Mouse (Mus musculus) liver, embryonic 13.5 days (tissue): ENCODE measurements around the gene Gm17783. TPM values are rescaled to one million over a fixed set of nuclear protein-coding genes. Genes with fewer than 3 reads are reported as not detected.
"Not testable (repeated sequence)": the region's sequence is repeated elsewhere in the genome, so short reads cannot be mapped to it uniquely, and the experiment has no call there.

Source experiments
- ATAC-seq: fragments of 200-750 bp; cut with Nextera tagmentation; 2 replicates; pipeline ENCODE4 v1.8.0; 2017; ENCODE audit warnings: low read depth, mild to moderate bottlenecking, moderate number of reproducible peaks, moderate library complexity
- DNase-seq: peaks from one replicate; pipeline ENCODE4 v3.0.0; 2022
- H3K27ac ChIP-seq: fragments of 300-500 bp; sonication (generic); 2 replicates; pipeline ENCODE4 v1.5.1; 2015; ENCODE audit warnings: moderate library complexity, mild to moderate bottlenecking, inconsistent platforms
- H3K27me3 ChIP-seq: fragments of 300-500 bp; sonication (generic); 2 replicates; pipeline ENCODE4 v1.6.1; 2015; ENCODE audit warnings: mild to moderate bottlenecking, inconsistent platforms
- H3K36me3 ChIP-seq: fragments of 300-500 bp; sonication (generic); 2 replicates; pipeline ENCODE4 v1.6.1; 2015; ENCODE audit warnings: mild to moderate bottlenecking, inconsistent platforms
- H3K4me1 ChIP-seq: fragments of 300-500 bp; sonication (generic); replicated peaks from 2 replicates; pipeline ENCODE4 v1.6.1; 2015; ENCODE audit warnings: inconsistent platforms
- H3K4me2 ChIP-seq: fragments of 300-500 bp; sonication (generic); 2 replicates; pipeline ENCODE4 v1.6.1; 2015; ENCODE audit warnings: inconsistent platforms, mild to moderate bottlenecking, moderate library complexity
- H3K4me3 ChIP-seq: fragments of 300-500 bp; sonication (generic); replicated peaks from 2 replicates; pipeline ENCODE4 v1.5.1; 2015; ENCODE audit warnings: mild to moderate bottlenecking, inconsistent platforms
- H3K9ac ChIP-seq: fragments of 300-500 bp; sonication (generic); 2 replicates; pipeline ENCODE4 v1.6.1; 2015; ENCODE audit warnings: mild to moderate bottlenecking, inconsistent platforms
- H3K9me3 ChIP-seq: fragments of 300-500 bp; sonication (generic); replicated peaks from 2 replicates; pipeline ENCODE4 v1.6.1; 2016; ENCODE audit warnings: inconsistent platforms
- WGBS: fragments of 180-500 bp; shearing (Covaris S2); methylation state at CpG from one replicate; pipeline ENCODE4 v1.1.7; 2015; ENCODE audit not compliant: insufficient replicate concordance; 5-methylcytosine and 5-hydroxymethylcytosine counted together
- polyA plus RNA-seq: library from polyadenylated mRNA; unstranded; fragments of >200 nt; fragmentation: Nextera tagmentation; extraction: Ambion mirVana; gene quantifications from 2 replicates; pipeline ENCODE4 v1.2.1, GENCODE M21; 2015

Gm17783 gene
- polyA plus RNA-seq, 1 experiment from 2014 or later, result not detected

DNA sequence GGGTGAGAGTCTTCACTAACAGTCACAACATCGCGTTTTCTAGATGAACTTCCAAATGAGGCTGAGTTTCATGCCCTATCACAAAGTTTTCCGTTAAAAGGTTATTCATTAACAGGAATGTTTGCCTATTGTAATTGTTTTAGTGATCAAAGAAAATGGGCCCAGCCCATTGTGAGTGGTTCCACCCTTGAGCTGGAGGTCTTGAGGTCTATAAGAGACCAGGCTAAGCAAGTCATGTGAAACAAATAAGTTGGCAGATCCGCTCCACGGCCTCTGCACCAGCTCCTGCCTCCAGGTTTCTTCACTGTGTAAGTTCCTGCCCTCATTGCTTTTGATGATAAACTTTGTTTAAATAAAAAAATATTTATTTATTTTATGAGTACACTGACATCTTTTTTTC lies 38.9 kb downstream of the Gm17783 start, which contains the start of gene Gm609:
Gene Gm609 (minus strand): TSS at position 43 of the 400 bp plus-strand sequence.
- H3K4me2 ChIP-seq, result no peak within 1 kb of the TSS
- H3K4me1 ChIP-seq, result no peaks in the 10 kb centered on the region
- H3K36me3 ChIP-seq, result no peaks in the 10 kb centered on the region
- ATAC-seq (no peak), DNase-seq (no peak)
- no peaks in the 10 kb centered on the region for H3K27me3 ChIP-seq
- WGBS, result 73% methylated on average over 5 of the region's 5 CpGs
- no peak within 1 kb of the TSS for H3K4me3 ChIP-seq
- no peak within 1 kb of the TSS for H3K27ac ChIP-seq
- H3K9ac ChIP-seq, result no peak within 1 kb of the TSS
- H3K9me3 ChIP-seq, result no peaks in the 10 kb centered on the region

- no peaks in the 10 kb centered on the region for H3K27me3 ChIP-seq
- H3K27ac ChIP-seq, result no peak overlapping the region
- H3K9me3 ChIP-seq, result no peaks in the 10 kb centered on the region
- no peak overlapping the region for H3K4me2 ChIP-seq
- no peaks in the 10 kb centered on the region for H3K36me3 ChIP-seq
- no peaks in the 10 kb centered on the region for H3K4me1 ChIP-seq
- ATAC-seq (no peak), DNase-seq (no peak)
- H3K9ac ChIP-seq, result no peak overlapping the region
- H3K4me3 ChIP-seq, result no peak overlapping the region
Observed at GRCm38 (mm10) chr16:45476991-45477390, 54.9 kb downstream of the Gm17783 start.

DNA sequence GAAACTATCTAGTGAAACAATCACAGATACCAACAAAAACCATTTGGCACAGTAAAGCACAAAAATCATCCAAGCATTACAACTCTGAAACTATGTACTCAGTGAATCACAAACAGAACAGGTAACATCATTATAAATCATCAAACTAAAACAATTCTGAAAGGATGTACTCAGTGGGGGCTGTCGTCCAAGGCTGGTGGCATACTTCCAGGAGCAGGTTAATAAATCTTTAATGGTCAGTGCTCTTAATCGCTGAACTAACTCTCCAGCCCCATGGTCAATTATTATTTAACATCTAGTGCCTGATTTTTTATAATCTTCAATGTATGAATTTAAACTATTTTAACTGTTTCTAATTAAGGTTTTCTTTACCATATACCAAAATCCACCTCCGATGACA lies 60.0 kb downstream of the Gm17783 start:
- H3K4me1 ChIP-seq, H3K36me3 ChIP-seq, H3K4me2 ChIP-seq, ATAC-seq, H3K4me3 ChIP-seq, H3K9me3 ChIP-seq, H3K27me3 ChIP-seq, H3K9ac ChIP-seq, DNase-seq, H3K27ac ChIP-seq: not testable (repeated sequence)
- 65% methylated on average over 3 of the region's 3 CpGs for WGBS

Other genes starting within 250 kb of the Gm17783 start
- gene Cd200, start 123.0 kb downstream of the Gm17783 start, polyA plus RNA-seq, result 0.84 and 1.4 TPM in 2 replicates
- not detected in 2 replicates for gene Gm609, start 39.1 kb downstream of the Gm17783 start, polyA plus RNA-seq
- not detected in 2 replicates for gene Slc9c1, start 3.3 kb upstream of the Gm17783 start, polyA plus RNA-seq
- gene Gcsam, start 78.3 kb upstream of the Gm17783 start, polyA plus RNA-seq, result 2.5 and 2.6 TPM in 2 replicates
- 0.24 and 0.36 TPM in 2 replicates for gene BC016579, start 122.0 kb upstream of the Gm17783 start, polyA plus RNA-seq
- gene Tmprss7, start 161.6 kb upstream of the Gm17783 start, polyA plus RNA-seq, result 0.16 and 0.23 TPM in 2 replicates
- 0.48 and 0.89 TPM in 2 replicates for gene Tagln3, start 192.6 kb upstream of the Gm17783 start, polyA plus RNA-seq
- gene Abhd10, start 210.9 kb upstream of the Gm17783 start, polyA plus RNA-seq, result 20.4 and 22.4 TPM in 2 replicates